Mouse (Mus musculus) CH12.LX (cell line): ENCODE results near the gene Grtp1. TPM values are rescaled to one million over a fixed set of nuclear protein-coding genes. Genes with fewer than 3 reads are reported as not detected.

Experiments used
- DNase-seq: peaks from one replicate; pipeline ENCODE4 v3.0.0-alpha.2; 2013; ENCODE audit errors: extremely low read depth
- H3K27ac ChIP-seq: 2 replicates; pipeline ENCODE4 v1.5.1; 2012; ENCODE audit warnings: low read depth, mild to moderate bottlenecking, control low read depth, moderate library complexity; ENCODE audit not compliant: insufficient read depth
- H3K27me3 ChIP-seq: replicated peaks from 2 replicates; pipeline ENCODE3; 2012; ENCODE audit warnings: inconsistent platforms
- H3K36me3 ChIP-seq, 2 experiments: replicated peaks in 1 of 2; 2 replicates each; pipeline versions ENCODE3 to v1.6.1; 2012; ENCODE audit warnings: inconsistent platforms in 1 of 2, low read length in 1 of 2, mild to moderate bottlenecking in 1 of 2, mixed read lengths in 1 of 2, moderate library complexity in 1 of 2; ENCODE audit not compliant: control insufficient read depth in 1 of 2, insufficient read depth in 1 of 2
- H3K4me1 ChIP-seq, 2 experiments: 2 replicates each; pipeline ENCODE4 v1.6.1; 2012; ENCODE audit warnings: inconsistent platforms in 1 of 2, moderate library complexity in 1 of 2; ENCODE audit not compliant: insufficient read depth in 2 of 2, control insufficient read depth in 1 of 2
- H3K4me2 ChIP-seq: 2 replicates; pipeline ENCODE4 v1.6.1; 2012; ENCODE audit warnings: low read depth, mild to moderate bottlenecking, control low read depth; ENCODE audit not compliant: poor library complexity, insufficient read depth, severe bottlenecking
- H3K4me3 ChIP-seq, 3 experiments: fragments of 150-350 bp in 1 of 3; sonication (generic) in 1 of 3; replicated peaks in 1 of 3; 2 replicates each; pipeline versions ENCODE3 to v1.5.1; 2011 to 2012; ENCODE audit warnings: low read depth in 2 of 3, low read length in 2 of 3, mild to moderate bottlenecking in 2 of 3, moderate library complexity in 2 of 3, control low read depth in 1 of 3, improper control_type of control experiment in 1 of 3, inconsistent platforms in 1 of 3, mixed read lengths in 1 of 3; ENCODE audit not compliant: poor library complexity in 1 of 3
- H3K79me2 ChIP-seq: replicated peaks from 2 replicates; pipeline ENCODE4 v1.6.1; 2012; ENCODE audit warnings: mild to moderate bottlenecking, moderate library complexity; ENCODE audit not compliant: control insufficient read depth, poor library complexity, insufficient read depth, severe bottlenecking; ENCODE audit errors: extremely low read depth
- H3K9ac ChIP-seq: 2 replicates; pipeline ENCODE4 v1.6.1; 2012; ENCODE audit warnings: low read depth, mild to moderate bottlenecking, control low read depth, moderate library complexity; ENCODE audit not compliant: insufficient read depth
- H3K9me3 ChIP-seq: replicated peaks from 2 replicates; pipeline ENCODE3; 2012; ENCODE audit warnings: low read length, inconsistent platforms, mixed read lengths
- CHD2 ChIP-seq: IDR thresholded peaks from 2 replicates; pipeline ENCODE4 v1.6.1; 2011; ENCODE audit warnings: low read length, improper control_type of control experiment
- E2F4 ChIP-seq: IDR thresholded peaks from 2 replicates; pipeline ENCODE4 v1.6.1; 2011; ENCODE audit warnings: low read depth, low read length, improper control_type of control experiment; ENCODE audit not compliant: insufficient replicate concordance
- EP300 ChIP-seq: IDR thresholded peaks from 2 replicates; pipeline ENCODE4 v1.6.1; 2011; ENCODE audit warnings: low read length, improper control_type of control experiment
- ETS1 ChIP-seq: conservative IDR thresholded peaks from 2 replicates; pipeline ENCODE4 v1.6.1; 2012; ENCODE audit warnings: low read depth, mild to moderate bottlenecking, inconsistent platforms, low read length, improper control_type of control experiment, moderate library complexity
- GABPA ChIP-seq: IDR thresholded peaks from 2 replicates; pipeline ENCODE4 v1.6.1; 2012; ENCODE audit warnings: low read depth, low read length, improper control_type of control experiment, inconsistent platforms; ENCODE audit not compliant: insufficient replicate concordance
- IRF4 ChIP-seq: IDR thresholded peaks from 2 replicates; pipeline ENCODE4 v1.6.1; 2014; ENCODE audit warnings: low read depth, mild to moderate bottlenecking, inconsistent platforms, low read length, improper control_type of control experiment
- JUND ChIP-seq: conservative IDR thresholded peaks from 2 replicates; pipeline ENCODE4 v1.6.1; 2011; ENCODE audit warnings: low read depth, low read length, improper control_type of control experiment
- KAT2A ChIP-seq: IDR thresholded peaks from 2 replicates; pipeline ENCODE4 v1.6.1; 2012; ENCODE audit warnings: low read length, improper control_type of control experiment, inconsistent platforms; ENCODE audit not compliant: insufficient replicate concordance
- MAFK ChIP-seq: IDR thresholded peaks from 2 replicates; pipeline ENCODE4 v1.6.1; 2011; ENCODE audit warnings: low read length, improper control_type of control experiment; ENCODE audit not compliant: insufficient replicate concordance
- MAZ ChIP-seq: IDR thresholded peaks from 2 replicates; pipeline ENCODE4 v1.6.1; 2012; ENCODE audit warnings: low read depth, mild to moderate bottlenecking, inconsistent platforms, low read length, improper control_type of control experiment, moderate library complexity
- MEF2A ChIP-seq: IDR thresholded peaks from 2 replicates; pipeline ENCODE4 v1.6.1; 2014; ENCODE audit warnings: low read depth, mild to moderate bottlenecking, inconsistent platforms, low read length, improper control_type of control experiment, borderline replicate concordance
- MYC ChIP-seq: IDR thresholded peaks from 2 replicates; pipeline ENCODE4 v1.6.1; 2011; ENCODE audit warnings: low read depth, mild to moderate bottlenecking, improper control_type of control experiment, low read length
- NELFE ChIP-seq: IDR thresholded peaks from 2 replicates; pipeline ENCODE4 v1.6.1; 2011; ENCODE audit warnings: low read depth, low read length, improper control_type of control experiment
- PAX5 ChIP-seq: IDR thresholded peaks from 2 replicates; pipeline ENCODE4 v1.6.1; 2012; ENCODE audit warnings: low read length, inconsistent platforms, mixed read lengths
- RCOR1 ChIP-seq: conservative IDR thresholded peaks from 2 replicates; pipeline ENCODE4 v1.6.1; 2012; ENCODE audit warnings: low read depth, mild to moderate bottlenecking, inconsistent platforms, low read length, improper control_type of control experiment
- SIN3A ChIP-seq: IDR thresholded peaks from 2 replicates; pipeline ENCODE4 v1.6.1; 2012; ENCODE audit warnings: low read length, improper control_type of control experiment, inconsistent platforms
- TBP ChIP-seq: conservative IDR thresholded peaks from 2 replicates; pipeline ENCODE4 v1.6.1; 2011; ENCODE audit warnings: low read depth, low read length, improper control_type of control experiment
- TCF12 ChIP-seq: IDR thresholded peaks from 2 replicates; pipeline ENCODE4 v1.6.1; 2014; ENCODE audit warnings: low read depth, mild to moderate bottlenecking, inconsistent platforms, low read length, improper control_type of control experiment
- UBTF ChIP-seq: IDR thresholded peaks from 2 replicates; pipeline ENCODE4 v1.6.1; 2012; ENCODE audit warnings: low read depth, mild to moderate bottlenecking, inconsistent platforms, low read length, improper control_type of control experiment, moderate library complexity
- USF1 ChIP-seq: IDR thresholded peaks from 2 replicates; pipeline ENCODE4 v1.6.1; 2014; ENCODE audit warnings: low read depth, mild to moderate bottlenecking, inconsistent platforms, low read length, improper control_type of control experiment
- USF2 ChIP-seq: conservative IDR thresholded peaks from 2 replicates; pipeline ENCODE4 v1.6.1; 2011; ENCODE audit warnings: low read depth, low read length, improper control_type of control experiment
- ZC3H11A ChIP-seq: IDR thresholded peaks from 2 replicates; pipeline ENCODE4 v1.6.1; 2012; ENCODE audit warnings: low read depth, mild to moderate bottlenecking, inconsistent platforms, low read length, improper control_type of control experiment
- ZKSCAN1 ChIP-seq: IDR thresholded peaks from 2 replicates; pipeline ENCODE4 v1.6.1; 2012; ENCODE audit warnings: low read depth, inconsistent platforms, low read length, improper control_type of control experiment, borderline replicate concordance
- ZNF384 ChIP-seq: IDR thresholded peaks from 2 replicates; pipeline ENCODE4 v1.6.1; 2012; ENCODE audit warnings: low read depth, low read length, improper control_type of control experiment, inconsistent platforms
- dilution Hi-C: fragments of 300-500 bp; cut with MboI; formaldehyde crosslinking; loops from 2 replicates; pipeline ENCODE4 v1.14.3; 2020; ENCODE audit warnings: low sequenced_read_pairs; ENCODE audit not compliant: extremely low pct_unique_long_range_greater_than_20kb, extremely low pct_ligation_motif_present
- in situ Hi-C: fragments of 300-500 bp; cut with MboI; formaldehyde crosslinking; loops from 3 replicates; pipeline ENCODE4 v1.14.3; 2019; ENCODE audit warnings: low sequenced_read_pairs, low pct_ligation_motif_present, low pct_unique_long_range_greater_than_20kb, mixed read lengths
- polyA plus RNA-seq: library from polyadenylated mRNA; unstranded; fragments of >175 nt; gene quantifications from 2 replicates; pipeline ENCODE4 v1.2.1, GENCODE M21; 2012; ENCODE audit warnings: low read depth; ENCODE audit not compliant: insufficient read length
- total RNA-seq, 2 experiments: library from RNA; depleted of rRNA; stranded (reverse); fragments of 300-350 nt in 1 of 2; fragments of >200 nt in 1 of 2; gene quantifications; 2 replicates each; pipeline ENCODE4 v1.2.3; 2012 to 2014

The Grtp1 gene
- total and polyA plus RNA-seq, 3 experiments, result 0.04 to 0.13 TPM; not detected in 1

DNA sequence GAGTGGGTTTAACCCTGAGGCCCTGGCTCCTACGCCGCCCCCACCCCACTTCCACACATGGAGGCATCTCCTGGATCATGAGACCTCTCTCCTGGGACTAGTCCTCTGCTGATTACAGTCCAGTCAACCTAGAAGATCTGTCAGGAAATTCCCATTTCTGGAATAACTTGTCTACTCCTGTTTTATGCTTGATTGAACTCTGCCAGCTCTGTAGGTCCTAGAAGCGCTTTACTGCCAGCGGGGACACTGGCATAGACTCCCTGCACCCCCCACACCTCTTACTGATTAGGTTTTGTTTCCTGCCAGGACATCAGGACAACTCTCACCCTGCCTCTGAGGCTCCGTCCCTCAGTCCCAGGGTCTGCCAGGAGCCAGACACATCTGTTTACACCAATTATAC, 2.9 kb downstream of the Grtp1 start:
- Histone ChIP-seq H3K27ac (no peak overlapping the region), H3K4me2 (no peak overlapping the region), H3K4me3 (no peak overlapping the region), H3K27me3 (peaks cover 80% of the 10 kb centered on the region), H3K36me3 (no peaks in the 10 kb centered on the region), H3K9ac (no peak overlapping the region), H3K9me3 (no peaks in the 10 kb centered on the region), H3K4me1 (no peaks in the 10 kb centered on the region)
- in situ Hi-C loops, result no loop called here
- dilution Hi-C loops, result no loop called here
- DNase-seq, result no peak
- TF ChIP-seq MAZ, result no peak
- TF ChIP-seq MYC, result no peak
- no peak for TF ChIP-seq USF2
- TF ChIP-seq ETS1, result no peak
- TF ChIP-seq, all 38 proteins: peak for 0
- H3K79me2 ChIP-seq, result no peaks in the 10 kb centered on the region

DNA sequence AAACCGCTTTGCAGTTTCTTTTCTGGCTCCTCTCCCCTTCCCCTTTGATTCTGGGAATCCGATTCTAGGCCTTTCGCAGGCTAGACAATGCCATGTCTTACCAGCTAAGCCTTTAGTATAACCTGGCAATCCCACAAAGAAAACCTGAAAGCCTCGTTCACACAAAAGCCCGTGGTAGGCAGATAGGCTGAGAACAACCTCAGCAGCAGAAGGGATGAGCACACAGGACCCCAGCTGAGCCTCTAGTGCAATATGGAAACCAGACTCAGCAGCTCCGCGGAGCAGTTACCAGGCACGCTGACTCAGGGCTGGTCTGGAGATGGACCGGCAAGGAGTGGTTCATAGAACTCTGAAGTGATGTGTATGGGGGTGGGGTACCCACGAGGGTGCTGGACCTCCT, 5.6 kb downstream of the Grtp1 start:
- no peaks in the 10 kb centered on the region for H3K36me3 ChIP-seq
- dilution Hi-C loops, result no loop called here
- H3K4me3 ChIP-seq, result no peak overlapping the region

DNA sequence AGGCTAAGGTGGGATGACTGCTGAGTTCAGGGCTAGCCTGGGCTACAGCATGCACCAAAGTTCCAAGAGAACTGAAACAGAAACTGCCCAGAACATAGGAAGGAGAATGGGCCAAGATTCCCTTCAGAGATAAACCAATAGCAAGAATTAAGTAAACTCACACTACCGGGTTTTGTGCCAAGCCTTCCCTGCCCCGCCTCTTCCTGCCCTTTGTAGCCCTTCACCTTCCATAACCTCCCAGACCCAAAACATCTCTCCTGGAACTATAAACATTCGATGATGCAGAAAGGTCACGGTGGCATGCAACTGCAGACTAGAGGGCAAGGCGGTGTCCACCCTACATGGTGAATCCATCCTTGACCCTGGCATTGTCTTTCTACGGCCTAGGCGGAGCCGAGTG, 10.2 kb downstream of the Grtp1 start:
- Histone ChIP-seq H3K36me3 (no peaks in the 10 kb centered on the region), H3K79me2 (no peaks in the 10 kb centered on the region), H3K4me2 (no peak overlapping the region), H3K27ac (no peak overlapping the region), H3K9ac (no peak overlapping the region), H3K9me3 (no peaks in the 10 kb centered on the region), H3K4me1 (no peaks in the 10 kb centered on the region), H3K4me3 (no peak overlapping the region), H3K27me3 (peaks cover 90% of the 10 kb centered on the region)
- dilution Hi-C loops, result no loop called here
- in situ Hi-C loops, result no loop called here
- DNase-seq, result no peak
- no peak for TF ChIP-seq USF1
- TF ChIP-seq SIN3A, result no peak
- TF ChIP-seq GABPA, result no peak
- TF ChIP-seq JUND, result no peak
- no peak for TF ChIP-seq TBP
- TF ChIP-seq CHD2, result no peak
- TF ChIP-seq IRF4, result no peak
- TF ChIP-seq ZKSCAN1, result no peak
- TF ChIP-seq PAX5, result no peak
- TF ChIP-seq ZC3H11A, result no peak

More for the DNA sequence above, 5.6 kb downstream of the Grtp1 start:
- H3K27ac ChIP-seq, result no peak overlapping the region
- no peaks in the 10 kb centered on the region for H3K79me2 ChIP-seq
- DNase-seq, result no peak
- no peaks in the 10 kb centered on the region for H3K4me1 ChIP-seq
- H3K27me3 ChIP-seq, result peaks cover 85% of the 10 kb centered on the region
- no peak overlapping the region for H3K9ac ChIP-seq
- TF ChIP-seq ZC3H11A (no peak), TBP (no peak), UBTF (no peak), ZNF384 (no peak), MYC (no peak), MEF2A (no peak), ETS1 (no peak), SIN3A (no peak), ZKSCAN1 (no peak), PAX5 (no peak), NELFE (no peak), RCOR1 (no peak), EP300 (no peak), TCF12 (no peak), KAT2A (no peak), MAZ (no peak), MAFK (no peak), E2F4 (no peak), USF1 (no peak)
- no peaks in the 10 kb centered on the region for H3K9me3 ChIP-seq
- in situ Hi-C loops, result no loop called here
- no peak overlapping the region for H3K4me2 ChIP-seq
